Mouse (Mus musculus) splenic B cell, adult 2 months (primary cell): Measurements from ENCODE around the gene Pilra.

Experiments used
- DNase-seq: peaks from one replicate; pipeline ENCODE4 v3.0.0-alpha.2; 2011; ENCODE audit warnings: low read depth, low spot score
- H3K27me3 ChIP-seq: 2 replicates; pipeline ENCODE4 v1.6.1; 2012; ENCODE audit warnings: mild to moderate bottlenecking, low read length, moderate library complexity, mixed read lengths; ENCODE audit not compliant: control insufficient read depth, poor library complexity, insufficient read depth, severe bottlenecking
- H3K36me3 ChIP-seq: 2 replicates; pipeline ENCODE4 v1.6.1; 2012; ENCODE audit warnings: mild to moderate bottlenecking, low read length, moderate library complexity, mixed read lengths; ENCODE audit not compliant: control insufficient read depth, poor library complexity, insufficient read depth, severe bottlenecking

Pilra gene

GRCm38 (mm10) chr5:137777267-137777845, 58.7 kb downstream of the Pilra start:
- H3K36me3 ChIP-seq = peaks cover 6% of the 10 kb centered on the region; the same call in 1 of the 2 replicates
- no peaks in the 10 kb centered on the region for H3K27me3 ChIP-seq
- no peak for DNase-seq

- Histone ChIP-seq H3K36me3 (peaks cover 4% of the 10 kb centered on the region; the same call in 1 of the 2 replicates), H3K27me3 (no peaks in the 10 kb centered on the region)
- peak; percentile 49 for DNase-seq
Measured at GRCm38 (mm10) chr5:137776408-137776918, 59.6 kb downstream of the Pilra start.

GRCm38 (mm10) chr5:137775587-137776290, 60.3 kb downstream of the Pilra start:
- DNase-seq = no peak
- no peaks in the 10 kb centered on the region for H3K27me3 ChIP-seq
- H3K36me3 ChIP-seq = 0 out of 2 replicates have a peak, but pooled peaks cover 2% of the 10 kb centered on the region

GRCm38 (mm10) chr5:137772755-137773154, 63.3 kb downstream of the Pilra start:
- Histone ChIP-seq H3K36me3 (no peaks in the 10 kb centered on the region), H3K27me3 (no peaks in the 10 kb centered on the region)
- DNase-seq = no peak
